Mouse (Mus musculus) heart, postnatal 0 days (tissue): ENCODE data around the gene Cep57. TPM values are rescaled to one million over a fixed set of nuclear protein-coding genes. Genes with fewer than 3 reads are reported as not detected.

Source experiments
- ATAC-seq: fragments of 200-750 bp; cut with Nextera tagmentation; 2 replicates; pipeline ENCODE4 v1.8.0; 2017; ENCODE audit warnings: low read depth, moderate number of reproducible peaks, moderate library complexity; ENCODE audit not compliant: insufficient read depth
- DNase-seq: peaks from one replicate; pipeline ENCODE4 v3.0.0-alpha.2; 2016; ENCODE audit warnings: low spot score
- H3K27ac ChIP-seq: fragments of 300-500 bp; sonication (generic); 2 replicates; pipeline ENCODE4 v1.5.1; 2014; ENCODE audit warnings: low read depth, mild to moderate bottlenecking
- H3K27me3 ChIP-seq: fragments of 300-500 bp; sonication (generic); 2 replicates; pipeline ENCODE4 v1.6.1; 2014; ENCODE audit warnings: low read length, mixed read lengths; ENCODE audit not compliant: control insufficient read depth, insufficient read depth
- H3K36me3 ChIP-seq: fragments of 300-500 bp; sonication (generic); replicated peaks from 2 replicates; pipeline ENCODE4 v1.6.1; 2014; ENCODE audit warnings: low read length, mixed read lengths; ENCODE audit not compliant: control insufficient read depth, insufficient read depth
- H3K4me1 ChIP-seq: fragments of 300-500 bp; sonication (generic); 2 replicates; pipeline ENCODE4 v1.6.1; 2014; ENCODE audit warnings: antibody characterized with exemption; ENCODE audit not compliant: control insufficient read depth, insufficient read depth
- H3K4me2 ChIP-seq: fragments of 300-500 bp; sonication (generic); 2 replicates; pipeline ENCODE4 v1.6.1; 2014; ENCODE audit warnings: low read depth, mild to moderate bottlenecking, low read length, moderate library complexity
- H3K4me3 ChIP-seq: fragments of 300-500 bp; sonication (generic); 2 replicates; pipeline ENCODE4 v1.5.1; 2014; ENCODE audit warnings: low read depth, low read length
- H3K9ac ChIP-seq: fragments of 300-500 bp; sonication (generic); replicated peaks from 2 replicates; pipeline ENCODE4 v1.6.1; 2014; ENCODE audit warnings: low read depth, low read length, mixed read lengths
- H3K9me3 ChIP-seq: fragments of 300-500 bp; sonication (generic); replicated peaks from 2 replicates; pipeline ENCODE4 v1.6.1; 2016; ENCODE audit warnings: low read length; ENCODE audit not compliant: control insufficient read depth
- CTCF ChIP-seq: IDR thresholded peaks from 2 replicates; pipeline ENCODE4 v1.5.1; 2016; ENCODE audit warnings: antibody characterized with exemption, control low read depth, low read depth
- EP300 ChIP-seq: IDR thresholded peaks from 2 replicates; pipeline ENCODE4 v1.6.1; 2016; ENCODE audit warnings: antibody characterized with exemption, low read depth
- WGBS: fragments of 180-500 bp; shearing (Covaris S2); extraction: QIAGEN DNeasy Blood & Tissue Kit; methylation state at CpG from one replicate; pipeline ENCODE4 v1.1.7; 2014; 5-methylcytosine and 5-hydroxymethylcytosine counted together
- polyA plus RNA-seq: library from polyadenylated mRNA; unstranded; fragments of >200 nt; fragmentation: Nextera tagmentation; extraction: Ambion mirVana; gene quantifications from 2 replicates; pipeline ENCODE4 v1.2.1, GENCODE M21; 2015
- total RNA-seq: library from RNA; depleted of rRNA; stranded (reverse); fragments of >200 nt; gene quantifications from 2 replicates; pipeline ENCODE4 v1.2.3, GENCODE M21; 2014; ENCODE audit warnings: low replicate concordance

Gene Cep57
- total and polyA plus RNA-seq, 2 experiments from 2014 or later, result 16.9 to 29.9 TPM

DNA sequence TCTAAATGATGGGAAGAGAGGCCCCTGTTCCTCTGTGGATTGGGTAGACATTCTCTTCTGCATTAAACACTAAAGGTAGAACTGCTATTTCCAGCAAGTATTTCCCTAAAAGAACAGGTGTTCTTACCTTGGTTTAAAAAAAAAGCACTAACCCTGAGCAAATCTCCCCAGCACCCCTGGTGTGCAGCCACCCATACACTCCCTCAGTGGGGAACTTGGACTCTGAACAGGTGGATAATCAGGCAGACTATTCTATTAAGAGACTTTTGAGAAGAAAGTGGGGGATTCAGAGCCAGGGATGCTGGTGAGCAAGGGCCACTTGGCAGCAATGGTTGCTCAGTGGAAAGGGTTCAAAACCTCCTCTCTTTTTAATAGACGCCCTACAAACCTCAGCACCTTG, 29.3 kb upstream of the Cep57 start:
- H3K4me1 ChIP-seq, result no peaks in the 10 kb centered on the region
- ATAC-seq (no peak), DNase-seq (no peak)
- H3K4me3 ChIP-seq, result no peak overlapping the region
- H3K9me3 ChIP-seq, result no peaks in the 10 kb centered on the region
- TF ChIP-seq EP300 (no peak), CTCF (no peak)
- H3K36me3 ChIP-seq, result no peaks in the 10 kb centered on the region
- H3K4me2 ChIP-seq, result no peak overlapping the region
- no peaks in the 10 kb centered on the region for H3K27me3 ChIP-seq
- WGBS, result 83% methylated on average over 1 of the region's 1 CpGs
- H3K9ac ChIP-seq, result no peak overlapping the region
- no peak overlapping the region for H3K27ac ChIP-seq

DNA sequence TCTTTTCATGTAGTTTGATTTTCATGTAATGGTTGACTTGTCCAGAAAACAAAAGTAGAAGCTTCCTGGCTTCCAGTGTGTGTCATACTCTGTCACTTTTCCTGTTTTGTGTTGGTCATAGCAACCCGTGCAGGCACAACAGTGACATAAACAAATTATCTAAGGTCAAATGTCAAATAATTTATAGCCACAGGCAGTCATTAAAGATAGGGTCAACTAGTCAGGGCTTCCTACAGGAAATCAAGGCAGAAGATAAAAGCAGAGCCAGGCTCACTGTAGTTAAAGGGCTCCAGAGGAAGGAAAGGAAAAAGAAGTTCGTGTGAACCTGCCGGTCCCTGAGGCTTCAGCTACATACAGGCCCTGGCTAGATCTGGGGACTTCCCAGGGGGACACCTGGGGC, 27.0 kb upstream of the Cep57 start:
- H3K4me3 ChIP-seq, result no peak overlapping the region
- no peaks in the 10 kb centered on the region for H3K36me3 ChIP-seq
- H3K27me3 ChIP-seq, result no peaks in the 10 kb centered on the region
- H3K9me3 ChIP-seq, result no peaks in the 10 kb centered on the region
- WGBS, result 56% methylated on average over 3 of the region's 3 CpGs
- H3K27ac ChIP-seq, result no peak overlapping the region
- no peak for DNase-seq
- no peaks in the 10 kb centered on the region for H3K4me1 ChIP-seq
- H3K4me2 ChIP-seq, result no peak overlapping the region
- no peak for ATAC-seq
- H3K9ac ChIP-seq, result no peak overlapping the region
- TF ChIP-seq CTCF, result no peak

DNA sequence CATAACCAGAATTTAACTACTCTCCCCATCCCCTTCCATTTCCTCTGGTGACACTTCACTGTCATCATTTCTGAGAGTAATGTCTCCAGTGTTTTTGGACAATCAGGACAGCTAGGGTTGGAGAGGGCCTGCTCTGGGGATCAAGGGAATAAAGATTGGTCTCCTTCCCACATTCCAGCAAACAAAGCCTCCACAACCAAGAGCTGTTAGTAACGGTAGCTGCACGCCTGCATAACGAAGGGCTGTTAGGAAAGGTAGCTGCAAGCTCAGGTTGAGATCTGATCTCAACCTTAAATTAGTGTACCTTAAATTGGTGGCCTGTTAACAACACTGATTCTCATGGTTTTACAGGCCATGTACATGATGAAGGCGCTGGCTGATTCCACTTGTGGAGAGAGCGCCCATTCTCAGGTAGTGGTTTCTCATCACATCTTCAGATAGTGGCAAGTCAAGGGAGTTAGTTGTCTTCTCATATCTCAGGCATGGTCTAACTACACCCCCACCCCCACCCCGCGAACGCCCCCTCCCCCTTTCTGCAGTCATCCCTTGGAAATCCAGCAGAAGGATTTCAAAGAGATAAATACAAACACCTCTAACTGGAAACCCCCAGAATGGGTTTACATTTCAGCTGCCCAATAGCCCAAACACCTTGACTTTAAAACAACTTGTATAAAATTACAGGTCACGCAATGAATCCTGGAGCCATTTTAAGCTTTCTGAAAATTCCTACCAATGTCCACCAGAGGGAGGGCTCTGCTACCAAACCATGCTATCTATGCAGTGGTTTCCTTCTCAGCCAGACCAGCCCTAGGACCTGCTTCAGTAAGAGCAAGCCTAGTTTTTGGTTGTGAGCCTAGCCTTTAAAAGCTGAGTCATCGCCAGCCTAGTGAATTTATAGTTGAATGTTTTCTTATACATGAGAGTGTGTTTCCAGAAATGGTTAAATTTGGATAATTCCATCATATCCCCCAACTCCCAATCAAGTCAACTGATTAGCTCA, 21.9 kb upstream of the Cep57 start:
- Histone ChIP-seq H3K27ac (no peak overlapping the region), H3K36me3 (peaks cover 15% of the 10 kb centered on the region), H3K9me3 (no peaks in the 10 kb centered on the region), H3K4me2 (no peak overlapping the region), H3K9ac (no peak overlapping the region), H3K4me3 (no peak overlapping the region), H3K4me1 (no peaks in the 10 kb centered on the region), H3K27me3 (no peaks in the 10 kb centered on the region)
- DNase-seq (peak; percentile 68), ATAC-seq (peak; percentile 73)
- WGBS, result 69% methylated on average over 10 of the region's 10 CpGs
- TF ChIP-seq CTCF (peak; percentile 70), EP300 (no peak)

DNA sequence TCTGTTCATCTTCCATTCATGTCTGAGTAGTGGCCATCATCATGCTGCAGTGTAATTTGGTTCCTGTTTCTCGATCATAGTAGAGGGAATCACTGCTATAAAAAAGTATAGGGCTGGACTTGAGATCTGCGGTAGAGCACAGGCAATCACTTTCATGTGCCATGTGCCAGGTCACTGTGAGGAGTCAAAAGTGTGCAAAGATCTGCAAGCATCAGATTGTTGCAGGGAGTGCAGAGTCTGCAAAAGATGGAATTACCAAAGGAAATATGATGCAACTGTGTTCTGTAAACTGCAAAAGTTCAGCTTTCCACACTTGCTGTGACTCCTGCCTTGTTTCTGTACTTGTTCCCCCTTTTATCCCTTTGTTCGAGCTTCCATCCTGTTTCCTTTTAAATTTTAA, 20.7 kb upstream of the Cep57 start:
- H3K4me3 ChIP-seq, result no peak overlapping the region
- no peaks in the 10 kb centered on the region for H3K9me3 ChIP-seq
- H3K4me1 ChIP-seq, result no peaks in the 10 kb centered on the region
- ATAC-seq, result no peak
- H3K36me3 ChIP-seq, result peaks cover 26% of the 10 kb centered on the region
- H3K4me2 ChIP-seq, result no peak overlapping the region
- no peak overlapping the region for H3K9ac ChIP-seq
- no peak overlapping the region for H3K27ac ChIP-seq
- TF ChIP-seq CTCF, result no peak
- no peak for TF ChIP-seq EP300
- DNase-seq, result no peak
- H3K27me3 ChIP-seq, result no peaks in the 10 kb centered on the region
- WGBS, result 73% methylated on average over 3 of the region's 3 CpGs

DNA sequence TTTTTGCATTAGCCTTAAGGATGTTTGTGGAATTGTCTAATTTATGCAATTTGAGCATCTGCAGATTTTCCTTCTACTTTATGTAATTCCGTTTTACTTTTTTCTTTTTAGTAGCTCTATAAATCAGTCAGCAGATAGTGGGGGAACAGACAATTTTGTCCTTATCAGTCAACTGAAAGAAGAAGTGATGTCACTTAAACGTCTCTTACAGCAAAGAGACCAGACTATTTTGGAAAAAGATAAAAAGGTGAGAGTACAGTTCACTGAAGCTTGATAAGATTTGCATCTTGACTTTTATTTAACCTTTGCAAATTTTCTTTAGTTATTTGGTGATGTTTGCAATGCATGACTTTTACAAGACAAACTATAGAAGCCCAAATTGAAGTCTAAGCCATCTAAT, 9.8 kb upstream of the Cep57 start:
- 45% methylated on average over 2 of the region's 2 CpGs for WGBS
- DNase-seq (no peak), ATAC-seq (no peak)
- Histone ChIP-seq H3K4me1 (no peaks in the 10 kb centered on the region), H3K4me2 (no peak overlapping the region), H3K4me3 (no peak overlapping the region), H3K9ac (no peak overlapping the region), H3K36me3 (peaks cover 84% of the 10 kb centered on the region), H3K9me3 (no peaks in the 10 kb centered on the region), H3K27ac (no peak overlapping the region), H3K27me3 (no peaks in the 10 kb centered on the region)
- no peak for TF ChIP-seq CTCF
- no peak for TF ChIP-seq EP300

DNA sequence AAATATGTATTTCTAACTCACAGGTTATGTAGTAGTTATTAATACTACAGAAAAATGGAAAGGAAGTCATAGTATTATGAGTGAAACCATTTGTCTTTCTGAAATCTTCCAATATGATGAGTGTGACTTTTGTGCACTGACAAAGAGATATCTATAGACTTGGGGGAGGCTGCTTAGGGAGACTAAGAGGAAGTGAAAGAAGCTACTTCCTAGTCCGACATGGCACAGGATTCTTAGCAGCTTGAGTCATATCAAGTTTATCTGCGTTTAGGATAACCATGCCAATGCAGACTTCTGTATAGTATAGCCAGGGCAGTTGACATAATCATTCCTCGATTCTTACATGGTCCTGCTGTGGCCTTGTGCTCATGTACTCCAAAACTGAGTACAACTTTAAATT, 8.3 kb upstream of the Cep57 start:
- Histone ChIP-seq H3K36me3 (peaks cover 83% of the 10 kb centered on the region), H3K27ac (no peak overlapping the region), H3K4me1 (no peaks in the 10 kb centered on the region), H3K9ac (no peak overlapping the region), H3K4me2 (no peak overlapping the region), H3K27me3 (no peaks in the 10 kb centered on the region), H3K9me3 (no peaks in the 10 kb centered on the region), H3K4me3 (no peak overlapping the region)
- 70% methylated on average over 3 of the region's 3 CpGs for WGBS
- no peak for DNase-seq
- no peak for ATAC-seq
- no peak for TF ChIP-seq EP300
- TF ChIP-seq CTCF, result no peak
